Mouse (Mus musculus) neural tube, embryonic 14.5 days (tissue): ENCODE results near the gene Cipc. TPM values are rescaled to one million over a fixed set of nuclear protein-coding genes. Genes with fewer than 3 reads are reported as not detected.

ENCODE experiments used
- ATAC-seq: fragments of 200-750 bp; cut with Nextera tagmentation; 2 replicates; pipeline ENCODE4 v1.8.0; 2017; ENCODE audit warnings: low read depth, mild to moderate bottlenecking, moderate TSS enrichment, moderate library complexity
- H3K27ac ChIP-seq: fragments of 300-500 bp; sonication (generic); 2 replicates; pipeline ENCODE4 v1.5.1; 2014; ENCODE audit warnings: low read depth, mild to moderate bottlenecking, control low read depth, low read length, moderate library complexity, mixed read lengths
- H3K27me3 ChIP-seq: fragments of 300-500 bp; sonication (generic); 2 replicates; pipeline ENCODE4 v1.6.1; 2014; ENCODE audit warnings: low read length; ENCODE audit not compliant: control insufficient read depth, insufficient read depth
- H3K36me3 ChIP-seq: fragments of 300-500 bp; sonication (generic); 2 replicates; pipeline ENCODE4 v1.6.1; 2014; ENCODE audit warnings: low read length, mixed read lengths; ENCODE audit not compliant: control insufficient read depth, insufficient read depth
- H3K4me1 ChIP-seq: fragments of 300-500 bp; sonication (generic); 2 replicates; pipeline ENCODE4 v1.6.1; 2014; ENCODE audit warnings: low read length; ENCODE audit not compliant: control insufficient read depth, insufficient read depth
- H3K4me2 ChIP-seq: fragments of 300-500 bp; sonication (generic); 2 replicates; pipeline ENCODE4 v1.6.1; 2014; ENCODE audit warnings: mild to moderate bottlenecking, low read depth, low read length, control low read depth
- H3K4me3 ChIP-seq: fragments of 300-500 bp; sonication (generic); 2 replicates; pipeline ENCODE4 v1.5.1; 2014; ENCODE audit warnings: low read depth, low read length, control low read depth, mixed read lengths
- H3K9ac ChIP-seq: fragments of 300-500 bp; sonication (generic); replicated peaks from 2 replicates; pipeline ENCODE4 v1.6.1; 2014; ENCODE audit warnings: low read depth, mild to moderate bottlenecking, control low read depth, low read length, mixed read lengths
- H3K9me3 ChIP-seq: fragments of 300-500 bp; sonication (generic); 2 replicates; pipeline ENCODE4 v1.6.1; 2016; ENCODE audit warnings: low read length; ENCODE audit not compliant: control insufficient read depth
- WGBS: fragments of 180-500 bp; shearing (Covaris S2); extraction: QIAGEN DNeasy Blood & Tissue Kit; methylation state at CpG from one replicate; pipeline ENCODE4 v1.1.7; 2014; 5-methylcytosine and 5-hydroxymethylcytosine counted together
- polyA plus RNA-seq: library from polyadenylated mRNA; unstranded; fragments of >200 nt; fragmentation: Nextera tagmentation; extraction: Ambion mirVana; gene quantifications from 2 replicates; pipeline ENCODE4 v1.2.1, GENCODE M21; 2014

Gene Cipc
- polyA plus RNA-seq, 1 experiment from 2014 or later = 51.7 TPM

DNA sequence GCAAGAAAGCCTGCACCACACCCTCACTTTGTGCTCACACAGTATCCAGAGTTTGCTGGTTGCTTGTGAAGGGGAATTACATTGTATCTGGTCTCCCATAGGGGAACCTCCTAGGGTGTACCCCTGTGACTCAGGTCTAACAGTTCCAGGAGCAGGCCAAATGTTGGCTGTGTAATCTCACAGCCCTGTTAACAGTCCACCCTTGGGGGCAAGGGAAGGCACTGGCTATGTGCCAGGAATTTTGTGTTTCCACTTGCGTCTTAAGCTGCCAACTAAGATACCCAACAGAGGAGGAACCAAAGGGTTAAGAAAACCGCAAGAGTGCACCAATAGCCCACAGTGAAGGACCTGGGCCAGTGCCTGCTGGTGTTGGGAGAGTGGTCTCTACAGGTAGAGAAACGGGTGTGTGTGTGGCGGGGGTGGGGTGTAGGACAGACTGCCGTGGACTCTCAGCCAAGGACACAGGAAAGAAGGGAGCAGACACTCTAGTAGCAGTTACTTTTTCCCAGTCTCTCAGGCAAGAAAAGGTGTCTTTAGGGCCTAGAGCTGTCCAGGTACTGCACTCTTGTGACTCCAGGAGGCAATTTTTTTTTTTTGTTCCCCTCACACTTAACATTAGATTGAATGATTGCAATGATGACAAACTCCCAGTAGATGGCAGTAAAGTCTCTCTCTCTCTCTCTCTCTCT lies 53.5 kb downstream of the Cipc start:
- H3K4me3 ChIP-seq = no peak overlapping the region
- H3K27me3 ChIP-seq = no peaks in the 10 kb centered on the region
- no peak overlapping the region for H3K4me2 ChIP-seq
- ATAC-seq = peak; percentile 35
- WGBS = 53% methylated on average over 5 of the region's 5 CpGs
- H3K36me3 ChIP-seq = no peaks in the 10 kb centered on the region
- no peak overlapping the region for H3K9ac ChIP-seq
- no peaks in the 10 kb centered on the region for H3K9me3 ChIP-seq
- H3K27ac ChIP-seq = no peak overlapping the region
- peaks cover 3% of the 10 kb centered on the region; the same call in 1 of the 2 replicates for H3K4me1 ChIP-seq

DNA sequence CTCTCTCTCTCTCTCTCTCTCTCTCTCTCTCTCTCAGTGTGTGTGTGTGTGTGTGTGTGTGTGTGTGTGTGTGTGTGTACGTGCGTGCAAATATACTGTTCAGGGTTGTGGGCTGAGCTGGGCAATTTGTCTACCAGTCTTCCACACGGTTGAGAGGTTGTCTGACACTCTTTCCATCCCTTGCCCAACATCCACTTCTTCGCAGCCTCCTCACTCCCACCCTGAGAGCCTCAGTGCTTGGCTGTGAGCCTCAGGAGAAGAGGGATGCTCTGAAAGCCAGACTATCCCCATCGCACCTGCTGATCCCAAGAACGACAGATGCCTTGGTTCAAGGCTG lies 54.0 kb downstream of the Cipc start:
- Histone ChIP-seq H3K9ac (no peak overlapping the region), H3K27ac (no peak overlapping the region), H3K27me3 (no peaks in the 10 kb centered on the region), H3K4me2 (no peak overlapping the region), H3K4me1 (peaks cover 3% of the 10 kb centered on the region; the same call in 1 of the 2 replicates), H3K36me3 (no peaks in the 10 kb centered on the region), H3K9me3 (no peaks in the 10 kb centered on the region), H3K4me3 (no peak overlapping the region)
- ATAC-seq = peak; percentile 67
- 27% methylated on average over 6 of the region's 6 CpGs for WGBS

DNA sequence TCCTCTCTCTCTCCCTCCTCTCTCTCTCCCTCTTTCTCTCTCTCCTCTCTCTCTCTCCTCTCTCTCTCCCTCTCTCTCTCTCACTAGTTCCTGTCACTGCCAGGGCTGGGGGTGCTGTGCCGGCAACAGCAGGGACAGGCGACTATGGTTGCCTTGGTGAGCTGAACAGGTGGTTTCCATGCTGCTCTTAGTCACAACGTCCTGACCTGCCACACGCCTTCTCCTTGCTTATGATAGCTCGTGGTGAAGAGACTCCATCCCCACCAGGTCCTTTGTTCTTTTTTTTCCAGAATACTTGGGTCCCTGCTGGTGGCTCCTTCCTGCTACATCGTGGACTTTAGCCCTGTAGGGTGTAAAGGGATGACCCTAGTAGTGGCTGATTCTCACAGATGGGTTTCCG lies 55.4 kb downstream of the Cipc start:
- Histone ChIP-seq H3K27ac (no peak overlapping the region), H3K4me1 (peaks cover 3% of the 10 kb centered on the region; the same call in 1 of the 2 replicates), H3K27me3 (no peaks in the 10 kb centered on the region), H3K36me3 (no peaks in the 10 kb centered on the region), H3K4me2 (no peak overlapping the region), H3K9me3 (no peaks in the 10 kb centered on the region), H3K4me3 (no peak overlapping the region), H3K9ac (no peak overlapping the region)
- WGBS = 60% methylated on average over 7 of the region's 7 CpGs
- no peak for ATAC-seq

DNA sequence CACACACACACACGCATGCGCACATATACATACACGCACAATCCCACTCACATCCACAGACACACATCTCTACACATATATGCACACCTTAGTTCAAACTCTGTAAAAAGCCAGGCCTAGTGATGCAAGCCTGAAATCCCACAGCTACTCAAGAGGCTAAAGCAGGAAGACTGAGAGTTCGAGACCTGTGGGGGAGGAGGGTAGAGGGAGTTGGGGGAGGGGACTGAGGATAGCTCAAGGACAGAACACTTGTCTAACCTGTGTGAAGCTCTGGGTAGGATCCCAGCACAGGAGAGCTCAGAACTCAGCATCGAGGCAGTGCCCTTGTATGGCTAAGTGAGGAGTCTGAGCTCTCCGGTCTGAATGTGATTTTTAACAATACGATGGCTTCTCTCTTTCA lies 56.0 kb downstream of the Cipc start:
- Histone ChIP-seq H3K4me3 (no peak overlapping the region), H3K9me3 (no peaks in the 10 kb centered on the region), H3K9ac (no peak overlapping the region), H3K4me1 (peaks cover 3% of the 10 kb centered on the region; the same call in 1 of the 2 replicates), H3K4me2 (no peak overlapping the region), H3K36me3 (no peaks in the 10 kb centered on the region), H3K27ac (no peak overlapping the region), H3K27me3 (no peaks in the 10 kb centered on the region)
- ATAC-seq = no peak
- 79% methylated on average over 7 of the region's 7 CpGs for WGBS

DNA sequence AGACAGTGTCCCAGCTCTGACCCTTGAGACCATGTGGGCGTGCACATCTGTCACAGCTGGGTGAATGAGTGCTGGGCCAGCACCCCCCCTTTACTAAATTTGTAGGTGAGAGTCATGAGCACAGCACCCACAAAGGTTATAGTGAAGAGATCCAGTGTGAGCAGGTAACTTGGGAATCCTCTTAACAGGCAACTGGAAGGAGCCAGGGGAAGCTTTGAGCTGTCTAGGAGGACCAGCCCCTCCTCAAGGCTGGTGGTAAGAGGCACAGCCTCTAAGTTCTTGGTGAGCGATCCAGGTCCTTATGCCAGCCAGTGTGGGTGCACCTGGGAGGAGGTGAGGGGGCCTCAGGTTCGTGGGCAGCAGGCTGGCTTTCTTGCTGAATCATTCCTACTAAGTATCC lies 56.8 kb downstream of the Cipc start:
- ATAC-seq = no peak
- Histone ChIP-seq H3K27ac (no peak overlapping the region), H3K4me3 (no peak overlapping the region), H3K4me2 (no peak overlapping the region), H3K27me3 (no peaks in the 10 kb centered on the region), H3K9ac (no peak overlapping the region), H3K36me3 (no peaks in the 10 kb centered on the region), H3K9me3 (no peaks in the 10 kb centered on the region), H3K4me1 (peaks cover 3% of the 10 kb centered on the region; the same call in 1 of the 2 replicates)
- 63% methylated on average over 3 of the region's 3 CpGs for WGBS

DNA sequence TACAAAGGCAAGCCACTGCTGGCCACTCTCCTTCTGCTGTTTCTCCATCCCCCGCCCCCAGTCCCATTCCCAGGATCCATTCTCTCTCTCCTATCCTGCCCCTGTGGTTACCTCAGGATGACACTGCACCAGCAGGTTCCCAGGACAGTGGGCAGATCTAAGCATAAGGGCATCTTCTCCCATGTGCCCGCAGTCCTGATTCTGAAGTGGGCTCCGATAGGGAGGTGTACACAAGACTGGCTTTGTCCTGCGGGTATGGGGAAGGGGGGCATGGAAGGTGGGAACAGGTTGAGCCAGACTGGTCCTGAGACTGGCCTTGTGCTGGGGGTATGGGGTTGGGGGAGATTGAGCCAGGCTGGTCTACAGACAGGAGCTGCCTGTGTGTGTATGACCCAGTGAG lies 57.8 kb downstream of the Cipc start:
- H3K36me3 ChIP-seq = no peaks in the 10 kb centered on the region
- H3K4me2 ChIP-seq = no peak overlapping the region
- no peak overlapping the region for H3K27ac ChIP-seq
- H3K4me1 ChIP-seq = peaks cover 3% of the 10 kb centered on the region; the same call in 1 of the 2 replicates
- H3K27me3 ChIP-seq = no peaks in the 10 kb centered on the region
- H3K4me3 ChIP-seq = no peak overlapping the region
- no peak for ATAC-seq
- H3K9me3 ChIP-seq = no peaks in the 10 kb centered on the region
- no peak overlapping the region for H3K9ac ChIP-seq
- 86% methylated on average over 4 of the region's 4 CpGs for WGBS

Other genes with a start within 250 kb of the Cipc start
- 10.0 and 12.1 TPM in 2 replicates for gene Angel1, start 220.6 kb upstream of the Cipc start, polyA plus RNA-seq
- gene Lrrc74a, start 212.7 kb upstream of the Cipc start, polyA plus RNA-seq = not detected in 2 replicates
- gene Irf2bpl, start 62.2 kb upstream of the Cipc start, polyA plus RNA-seq = 47.6 and 58.3 TPM in 2 replicates
- gene Zdhhc22, start 43.4 kb downstream of the Cipc start, polyA plus RNA-seq = 10.3 and 20.5 TPM in 2 replicates
- gene Tmem63c, start 74.3 kb downstream of the Cipc start, polyA plus RNA-seq = 10.7 and 15.8 TPM in 2 replicates
- 2.3 and 3.6 TPM in 2 replicates for gene Ngb, start 155.5 kb downstream of the Cipc start, polyA plus RNA-seq
- 33.0 and 39.2 TPM in 2 replicates for gene Gstz1, start 200.1 kb downstream of the Cipc start, polyA plus RNA-seq
- 14.4 and 16.9 TPM in 2 replicates for gene Pomt2, start 200.9 kb downstream of the Cipc start, polyA plus RNA-seq